Mouse (Mus musculus): ENCODE measurements at regions not wholly inside any gene's neighbourhood (a gene's known extent, or its start where the extent isn't known, plus 50 kb on each side); places are given as distances from the start of the nearest gene placed in this dataset.

DNA sequence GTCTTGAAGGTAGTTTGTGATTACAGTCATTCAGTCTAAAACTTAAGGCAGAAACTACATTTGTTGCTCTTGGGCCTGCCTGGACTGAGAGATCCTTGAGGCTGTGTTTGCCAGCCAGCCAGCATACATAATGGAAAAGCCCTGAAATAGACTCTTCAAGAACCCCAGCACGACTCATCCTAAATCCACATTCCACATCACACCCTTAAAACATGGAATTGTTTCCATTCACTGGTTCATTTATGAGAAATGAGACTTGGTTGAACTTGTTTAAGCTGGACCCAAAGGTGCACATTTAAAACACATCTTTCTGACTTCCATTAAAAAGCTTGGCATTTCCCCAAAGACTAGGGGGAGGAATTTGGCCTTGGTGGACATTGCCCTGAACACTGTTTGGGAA lies 407.4 kb upstream of the Gria1 start:
- TF ChIP-seq POLR2A (IDR thresholded peaks at IDR 0.05; ENCODE audit: low read depth, low read length), result no peak
- TF ChIP-seq CTCF (conservative IDR thresholded peaks at IDR 0.05; ENCODE audit: insufficient read depth, insufficient read length, low read depth, low read length), result no peak
- no peaks in the 10 kb centered on the region for H3K27me3 ChIP-seq (replicated peaks; ENCODE audit: control insufficient read depth, insufficient read depth, low read length)
- H3K4me3 ChIP-seq (ENCODE audit: insufficient read depth, low read depth, low read length), result no peak overlapping the region
- DNase-seq, result peak; percentile 46
- no peaks in the 10 kb centered on the region for H3K36me3 ChIP-seq (ENCODE audit: control insufficient read depth, insufficient read depth, low read length)
- H3K27ac ChIP-seq (ENCODE audit: insufficient read depth, low read depth, low read length), result no peak overlapping the region
- H3K4me1 ChIP-seq (ENCODE audit: control insufficient read depth, insufficient read depth, low read length), result no peaks in the 10 kb centered on the region
- 76% methylated on average over 1 of the region's 1 CpGs for whole genome bisulfite sequencing

GRCm38 (mm10) chr11:56627659-56628058 lies 383.5 kb upstream of the Gria1 start:
- Histone ChIP-seq H3K36me3 (ENCODE audit: control insufficient read depth, insufficient read depth, low read length) (no peaks in the 10 kb centered on the region), H3K27me3 (replicated peaks; ENCODE audit: control insufficient read depth, insufficient read depth, low read length) (no peaks in the 10 kb centered on the region), H3K27ac (ENCODE audit: insufficient read depth, low read depth, low read length) (no peak overlapping the region), H3K4me3 (ENCODE audit: insufficient read depth, low read depth, low read length) (no peak overlapping the region), H3K4me1 (ENCODE audit: control insufficient read depth, insufficient read depth, low read length) (no peaks in the 10 kb centered on the region)
- TF ChIP-seq POLR2A (IDR thresholded peaks at IDR 0.05; ENCODE audit: low read depth, low read length) (no peak), CTCF (conservative IDR thresholded peaks at IDR 0.05; ENCODE audit: insufficient read depth, insufficient read length, low read depth, low read length) (no peak)
- WGBS, result 30% methylated on average over 3 of the region's 3 CpGs
- DNase-seq, result no peak

GRCm38 (mm10) chr11:56633445-56633844 lies 377.7 kb upstream of the Gria1 start:
- no peak overlapping the region for H3K27ac ChIP-seq (ENCODE audit: insufficient read depth, low read depth, low read length)
- no peak overlapping the region for H3K4me3 ChIP-seq (ENCODE audit: insufficient read depth, low read depth, low read length)
- H3K4me1 ChIP-seq (ENCODE audit: control insufficient read depth, insufficient read depth, low read length), result no peaks in the 10 kb centered on the region
- DNase-seq, result no peak
- no peak for TF ChIP-seq CTCF (conservative IDR thresholded peaks at IDR 0.05; ENCODE audit: insufficient read depth, insufficient read length, low read depth, low read length)
- no peak for TF ChIP-seq POLR2A (IDR thresholded peaks at IDR 0.05; ENCODE audit: low read depth, low read length)
- WGBS, result 84% methylated on average over 2 of the region's 2 CpGs
- H3K27me3 ChIP-seq (replicated peaks; ENCODE audit: control insufficient read depth, insufficient read depth, low read length), result no peaks in the 10 kb centered on the region
- no peaks in the 10 kb centered on the region for H3K36me3 ChIP-seq (ENCODE audit: control insufficient read depth, insufficient read depth, low read length)

- Histone ChIP-seq H3K27me3 (replicated peaks; ENCODE audit: control insufficient read depth, insufficient read depth, low read length) (no peaks in the 10 kb centered on the region), H3K36me3 (ENCODE audit: control insufficient read depth, insufficient read depth, low read length) (no peaks in the 10 kb centered on the region), H3K27ac (ENCODE audit: insufficient read depth, low read depth, low read length) (no peak overlapping the region), H3K4me3 (ENCODE audit: insufficient read depth, low read depth, low read length) (no peak overlapping the region), H3K4me1 (ENCODE audit: control insufficient read depth, insufficient read depth, low read length) (no peaks in the 10 kb centered on the region)
- 54% methylated on average over 8 of the region's 8 CpGs for WGBS
- DNase-seq, result no peak
- TF ChIP-seq POLR2A (IDR thresholded peaks at IDR 0.05; ENCODE audit: low read depth, low read length) (no peak), CTCF (conservative IDR thresholded peaks at IDR 0.05; ENCODE audit: insufficient read depth, insufficient read length, low read depth, low read length) (no peak)
Measured at GRCm38 (mm10) chr11:56636606-56637226, 374.5 kb upstream of the Gria1 start.

DNA sequence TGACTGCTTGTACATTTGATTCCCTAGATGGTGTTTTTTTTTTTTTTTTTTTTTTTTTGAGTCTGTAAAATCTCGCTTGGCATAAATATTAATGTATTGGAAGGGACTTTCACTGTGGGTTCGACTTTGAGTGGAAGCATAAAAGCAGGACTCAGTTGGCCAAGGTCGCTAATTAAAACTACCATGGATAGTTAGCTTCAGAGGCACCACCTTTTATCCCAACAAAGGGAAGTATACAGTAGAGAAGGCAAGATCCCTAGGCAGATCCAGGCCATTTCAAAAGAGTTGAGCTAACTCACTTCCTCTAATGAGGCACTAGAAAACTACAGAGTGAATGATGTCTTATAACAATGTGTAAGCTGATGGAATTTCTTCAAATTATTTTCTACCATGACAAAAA lies 369.5 kb upstream of the Gria1 start:
- TF ChIP-seq POLR2A (IDR thresholded peaks at IDR 0.05; ENCODE audit: low read depth, low read length) (no peak), CTCF (conservative IDR thresholded peaks at IDR 0.05; ENCODE audit: insufficient read depth, insufficient read length, low read depth, low read length) (no peak)
- no peak overlapping the region for H3K27ac ChIP-seq (ENCODE audit: insufficient read depth, low read depth, low read length)
- no peak for DNase-seq
- H3K36me3 ChIP-seq (ENCODE audit: control insufficient read depth, insufficient read depth, low read length), result no peaks in the 10 kb centered on the region
- H3K4me3 ChIP-seq (ENCODE audit: insufficient read depth, low read depth, low read length), result no peak overlapping the region
- WGBS, result 72% methylated on average over 3 of the region's 3 CpGs
- no peaks in the 10 kb centered on the region for H3K4me1 ChIP-seq (ENCODE audit: control insufficient read depth, insufficient read depth, low read length)
- no peaks in the 10 kb centered on the region for H3K27me3 ChIP-seq (replicated peaks; ENCODE audit: control insufficient read depth, insufficient read depth, low read length)

All from kidney, adult 2 months (tissue).